Mouse (Mus musculus) brain, embryonic 14.5 days (tissue): ENCODE data around the gene Col13a1.

Experiments
- CTCF ChIP-seq: fragments of 200-500 bp; IDR thresholded peaks from 2 replicates; pipeline ENCODE4 v1.5.1; 2012; ENCODE audit warnings: inconsistent platforms, mild to moderate bottlenecking, moderate library complexity, borderline replicate concordance; ENCODE audit not compliant: insufficient read depth, insufficient read length; ENCODE audit errors: extremely low read depth
- POLR2A ChIP-seq: fragments of 200-500 bp; IDR thresholded peaks from 2 replicates; pipeline ENCODE4 v1.6.1; 2012; ENCODE audit warnings: mild to moderate bottlenecking, inconsistent platforms, borderline replicate concordance; ENCODE audit not compliant: poor library complexity, insufficient read depth, insufficient read length, severe bottlenecking; ENCODE audit errors: extremely low read depth

DNA sequence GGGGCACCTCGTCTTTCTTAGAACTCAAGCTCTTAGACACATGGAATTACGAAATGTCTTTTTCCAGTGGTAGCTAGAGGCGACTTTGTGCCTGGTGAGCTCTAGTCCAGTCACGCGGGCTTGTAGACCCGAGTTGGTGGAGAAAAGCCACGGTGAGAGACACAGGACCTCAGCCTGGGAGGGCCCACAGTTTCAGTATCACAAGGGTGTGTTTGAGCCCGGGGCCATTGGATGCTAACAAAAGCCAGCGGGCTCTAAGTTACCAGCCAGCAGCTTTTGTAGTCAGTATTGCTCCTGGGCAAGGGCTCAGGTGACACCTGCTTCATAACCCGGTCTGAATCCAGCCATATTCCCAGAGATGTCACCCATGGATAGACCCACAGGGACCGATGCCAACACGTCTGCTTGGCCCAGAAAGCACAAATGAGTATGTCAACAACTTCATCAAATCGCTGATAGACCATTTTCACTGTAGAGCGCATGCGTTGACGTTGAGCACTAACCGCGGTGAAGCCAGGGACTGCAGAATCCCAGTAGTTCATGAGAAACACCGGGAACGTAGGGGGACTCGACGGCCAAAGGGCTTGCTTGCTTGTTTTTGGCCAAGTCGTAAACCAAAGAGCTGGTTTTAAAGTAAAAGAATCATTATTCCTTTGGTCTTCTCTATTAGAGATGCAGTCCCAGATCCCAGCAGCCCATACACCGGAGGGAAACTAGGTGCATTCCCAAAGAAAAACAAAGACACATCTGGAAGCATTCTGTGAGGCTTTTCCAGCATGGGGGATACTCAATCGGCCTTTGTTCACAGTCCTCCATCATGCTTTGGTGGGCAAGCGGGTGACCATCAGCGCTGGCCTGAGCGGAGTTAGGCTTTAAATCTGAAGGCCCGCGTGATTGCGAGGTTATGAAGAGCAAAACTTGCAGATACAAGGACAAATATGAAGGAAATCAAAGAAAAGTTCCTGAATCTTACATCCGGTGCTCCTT is 150.7 kb downstream of the Col13a1 start:
- no peak for TF ChIP-seq POLR2A
- TF ChIP-seq CTCF, result no peak
